Comparison of ENCODE assay signal across 9 mouse cellular contexts in genomic region chr16:89986672-89987362, GRCm38 (mm10).
DNase-seq lines count a peak whose midpoint lies in the region; ATAC-seq lines count a peak whose summit lies in the region.
"Had no signal": no experiment of that assay in that cellular context is flagged by ENCODE, and none has a peak within 500 bp of the region (broad histone marks: within the 10 kb centered on the region; RNA-seq: fewer than 3 reads in every experiment).

No protein-coding gene starts in this region.

- H3K9me3 ChIP-seq in erythroblast, embryonic 14.5 days (ENCODE audit: control insufficient read depth, low read length): no peaks in the 10 kb centered on the region
- no peaks in the 10 kb centered on the region for H3K9me3 ChIP-seq in hindbrain, embryonic 11.5 days (ENCODE audit: control insufficient read depth, low read length)
- H3K9me3 ChIP-seq in midbrain, embryonic 14.5 days (ENCODE audit: control insufficient read depth, low read length): no peaks in the 10 kb centered on the region

- H3K9ac ChIP-seq in hindbrain, embryonic 11.5 days (ENCODE audit: low read depth, low read length): no peak overlapping the region
- no peak overlapping the region for H3K9ac ChIP-seq in midbrain, embryonic 14.5 days (replicated peaks; ENCODE audit: low read length)

- H3K27ac ChIP-seq in hindbrain, embryonic 11.5 days (ENCODE audit: low read depth, low read length): no peak overlapping the region
- H3K27ac ChIP-seq in midbrain, embryonic 14.5 days (replicated peaks; ENCODE audit: low read depth, low read length): 0 out of 2 replicates have a peak overlapping the region, but pooled peaks have one; percentile 20

- peaks cover 69% of the 10 kb centered on the region for H3K4me1 ChIP-seq in erythroblast, embryonic 14.5 days (ENCODE audit: control insufficient read depth)
- H3K4me1 ChIP-seq in hindbrain, embryonic 11.5 days (replicated peaks; ENCODE audit: control insufficient read depth, insufficient read depth, low read length): 0 out of 2 replicates have a peak, but pooled peaks cover 2% of the 10 kb centered on the region
- H3K4me1 ChIP-seq in midbrain, embryonic 14.5 days (ENCODE audit: control insufficient read depth, insufficient read depth, low read length): 0 out of 2 replicates have a peak, but pooled peaks cover 4% of the 10 kb centered on the region

- H3K36me3 ChIP-seq in erythroblast, embryonic 14.5 days (ENCODE audit: control insufficient read depth): no peaks in the 10 kb centered on the region
- H3K36me3 ChIP-seq in hindbrain, embryonic 11.5 days (ENCODE audit: control insufficient read depth, insufficient read depth, low read length): no peaks in the 10 kb centered on the region
- no peaks in the 10 kb centered on the region for H3K36me3 ChIP-seq in midbrain, embryonic 14.5 days (ENCODE audit: control insufficient read depth, insufficient read depth, low read length)

- H3K4me3 ChIP-seq in erythroblast, embryonic 14.5 days (replicated peaks): peak overlapping the region; percentile 40
- no peak overlapping the region for H3K4me3 ChIP-seq in hindbrain, embryonic 11.5 days (ENCODE audit: low read depth, low read length)
- H3K4me3 ChIP-seq in midbrain, embryonic 14.5 days (replicated peaks; ENCODE audit: low read depth, low read length): no peak overlapping the region

- intact Hi-C loops in left cerebral cortex, postnatal 4 days (cut with DNase I): no loop called here
- intact Hi-C loops in left cerebral cortex, postnatal 25 days (cut with DNase I): no loop called here

- no peak for DNase-seq in hindbrain, embryonic 11.5 days (ENCODE audit: low spot score)
- DNase-seq in midbrain, embryonic 14.5 days: no peak
- no peak for DNase-seq in left cerebral cortex, postnatal 4 days
- no peak for DNase-seq in cerebellum, adult 9-11 months
- DNase-seq in left cerebral cortex, postnatal 25 days (ENCODE audit: low spot score in 2 of 2): no peak
- DNase-seq: right cerebral cortex, postnatal 14 days had no signal

- H3K27me3 ChIP-seq in erythroblast, embryonic 14.5 days (ENCODE audit: control insufficient read depth): no peaks in the 10 kb centered on the region
- H3K27me3 ChIP-seq in hindbrain, embryonic 11.5 days (ENCODE audit: control insufficient read depth, insufficient read depth, low read length): no peaks in the 10 kb centered on the region
- H3K27me3 ChIP-seq in midbrain, embryonic 14.5 days (ENCODE audit: control insufficient read depth, insufficient read depth, low read length): no peaks in the 10 kb centered on the region

- no peak for ATAC-seq in erythroblast, adult 5-6 weeks (replicated peaks; ENCODE audit: low FRiP score, poor library complexity, severe bottlenecking)
- ATAC-seq in CD4-positive, CD25-positive, alpha-beta regulatory T cell, adult 4 months: peak; percentile 72
- peak; percentile 67 for ATAC-seq in hindbrain, embryonic 11.5 days (ENCODE audit: low FRiP score)
- ATAC-seq in midbrain, embryonic 14.5 days (ENCODE audit: low FRiP score, low TSS enrichment): no peak; the same call in 1 of the 2 replicates

- 66% methylated on average over 18 of the region's 18 CpGs for WGBS in hindbrain, embryonic 11.5 days
- 64% methylated on average over 18 of the region's 18 CpGs for WGBS in midbrain, embryonic 14.5 days

- H3K4me2 ChIP-seq in hindbrain, embryonic 11.5 days (replicated peaks; ENCODE audit: low read depth, low read length): no peak overlapping the region
- no peak overlapping the region for H3K4me2 ChIP-seq in midbrain, embryonic 14.5 days (ENCODE audit: low read length)

Comparison
In these comparisons a context has a peak if more than half of its experiments do, and no peak if none do; other contexts are left out.
1. ATAC-seq: peak in CD4-positive, CD25-positive, alpha-beta regulatory T cell, adult 4 months (single experiment) and hindbrain, embryonic 11.5 days (single experiment); none in erythroblast, adult 5-6 weeks (single experiment) and midbrain, embryonic 14.5 days (single experiment).